Mouse (Mus musculus): ENCODE data around the gene Ap2b1.
"Not testable (repeated sequence)": the region's sequence is repeated elsewhere in the genome, so short reads cannot be mapped to it uniquely, and the experiment has no call there.

Gene Ap2b1

GRCm38 (mm10) chr11:83298225-83299195 lies at the start of gene Ap2b1:
TSS of gene Ap2b1 (plus strand) at chr11:83299024.
- DNase-seq (ENCODE audit: inconsistent ontology term), result peak; percentile 93

- not testable (repeated sequence) for DNase-seq (ENCODE audit: inconsistent ontology term)
Measured at GRCm38 (mm10) chr11:83257211-83257610, 41.6 kb upstream of the Ap2b1 start.

GRCm38 (mm10) chr11:83262673-83263072 lies 36.2 kb upstream of the Ap2b1 start:
- no peak for DNase-seq (ENCODE audit: inconsistent ontology term)

GRCm38 (mm10) chr11:83263146-83263545 lies 35.7 kb upstream of the Ap2b1 start:
- no peak for DNase-seq (ENCODE audit: inconsistent ontology term)

GRCm38 (mm10) chr11:83270842-83271150 lies 28.0 kb upstream of the Ap2b1 start:
- DNase-seq (ENCODE audit: inconsistent ontology term), result no peak

- DNase-seq (ENCODE audit: inconsistent ontology term), result peak; percentile 96
Measured at GRCm38 (mm10) chr11:83271151-83271950, 27.5 kb upstream of the Ap2b1 start.

- peak; percentile 90 for DNase-seq (ENCODE audit: inconsistent ontology term)
Measured at GRCm38 (mm10) chr11:83271951-83272843, 26.6 kb upstream of the Ap2b1 start.

GRCm38 (mm10) chr11:83276251-83276650 lies 22.6 kb upstream of the Ap2b1 start:
- DNase-seq (ENCODE audit: inconsistent ontology term), result no peak

- DNase-seq (ENCODE audit: inconsistent ontology term), result no peak
Measured at GRCm38 (mm10) chr11:83279024-83279423, 19.8 kb upstream of the Ap2b1 start.

- DNase-seq (ENCODE audit: inconsistent ontology term), result no peak
Measured at GRCm38 (mm10) chr11:83279691-83280090, 19.1 kb upstream of the Ap2b1 start.

GRCm38 (mm10) chr11:83282084-83282483 lies 16.7 kb upstream of the Ap2b1 start:
- no peak for DNase-seq (ENCODE audit: inconsistent ontology term)

GRCm38 (mm10) chr11:83285627-83286026 lies 13.2 kb upstream of the Ap2b1 start:
- DNase-seq (ENCODE audit: inconsistent ontology term), result no peak

GRCm38 (mm10) chr11:83286566-83286965 lies 12.3 kb upstream of the Ap2b1 start, which contains the start of gene Slfn14:
TSS of gene Slfn14 (minus strand) at chr11:83286726.
- no peak for DNase-seq (ENCODE audit: inconsistent ontology term)

- DNase-seq (ENCODE audit: inconsistent ontology term), result no peak
Measured at GRCm38 (mm10) chr11:83289036-83289435, 9.8 kb upstream of the Ap2b1 start.

GRCm38 (mm10) chr11:83289633-83290032 lies 9.2 kb upstream of the Ap2b1 start:
- no peak for DNase-seq (ENCODE audit: inconsistent ontology term)

- peak; percentile 96 for DNase-seq (ENCODE audit: inconsistent ontology term)
Measured at GRCm38 (mm10) chr11:83291375-83292250, 7.2 kb upstream of the Ap2b1 start.

GRCm38 (mm10) chr11:83292251-83292587 lies 6.6 kb upstream of the Ap2b1 start:
- DNase-seq (ENCODE audit: inconsistent ontology term), result no peak

GRCm38 (mm10) chr11:83293182-83293581 lies 5.6 kb upstream of the Ap2b1 start:
- DNase-seq (ENCODE audit: inconsistent ontology term), result no peak

- no peak for DNase-seq (ENCODE audit: inconsistent ontology term)
Measured at GRCm38 (mm10) chr11:83294133-83294532, 4.7 kb upstream of the Ap2b1 start.

GRCm38 (mm10) chr11:83297816-83298215 lies 1.0 kb upstream of the Ap2b1 start:
- DNase-seq (ENCODE audit: inconsistent ontology term), result no peak

GRCm38 (mm10) chr11:83299724-83300123 lies 900 bp downstream of the Ap2b1 start:
- DNase-seq (ENCODE audit: inconsistent ontology term), result no peak

All from Muller cell, postnatal 12 days (primary cell).